Mouse (Mus musculus): ENCODE results near the gene Chst1. TPM values are rescaled to one million over a fixed set of nuclear protein-coding genes. Genes with fewer than 3 reads are reported as not detected.
A peak's percentile ranks its signal among the peaks of the same experiment; 100 is the strongest.

The Chst1 gene
- polyA plus RNA-seq, 1 experiment, result 10.9 TPM

DNA sequence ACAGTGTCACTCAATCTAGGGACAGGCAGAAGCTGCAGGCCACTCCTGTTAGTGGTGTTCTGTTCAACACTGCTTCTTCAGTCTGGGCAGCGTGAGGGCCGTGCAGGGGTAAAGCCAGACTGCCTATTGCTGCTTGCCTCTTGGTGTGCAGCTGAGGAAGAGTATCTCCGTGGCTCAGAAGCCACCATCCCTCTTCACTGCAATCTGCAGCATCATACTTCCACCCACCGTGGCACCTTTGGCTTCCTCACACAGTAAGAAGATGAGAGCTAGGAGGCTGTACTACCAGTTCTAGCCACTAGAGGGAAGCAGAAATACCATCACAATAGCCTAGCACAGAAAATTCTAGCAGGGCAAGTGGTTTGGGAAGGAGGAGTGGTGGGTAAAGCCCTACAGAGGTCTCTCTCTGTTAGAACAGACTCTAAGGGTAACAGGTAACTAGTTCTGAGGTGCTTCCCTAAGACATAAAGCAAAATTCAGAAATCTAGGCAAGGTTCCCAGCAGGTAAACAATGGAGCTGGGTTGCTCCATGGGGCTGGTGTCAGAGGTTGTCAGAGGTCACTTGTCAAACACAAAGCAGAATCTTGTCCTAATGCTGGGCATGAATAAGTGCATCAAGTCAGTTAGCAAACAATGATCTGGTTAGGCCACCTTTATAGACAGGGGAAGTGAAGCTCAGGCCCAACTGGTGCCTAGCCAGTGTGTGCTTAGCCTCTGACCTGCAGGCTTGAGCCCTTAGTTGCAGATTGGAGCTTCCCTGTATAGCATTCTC is 9.5 kb downstream of the Chst1 start:
- TF ChIP-seq POLR2A (IDR thresholded peaks at IDR 0.05; ENCODE audit: low read depth, low read length), result no peak
- peak; percentile 59 for TF ChIP-seq CTCF (conservative IDR thresholded peaks at IDR 0.05; ENCODE audit: insufficient read depth, insufficient read length, low read depth, low read length)
- Histone ChIP-seq H3K27ac (ENCODE audit: insufficient read depth, low read depth, low read length) (no peak overlapping the region), H3K36me3 (ENCODE audit: control insufficient read depth, insufficient read depth, low read length) (no peaks in the 10 kb centered on the region), H3K4me1 (ENCODE audit: control insufficient read depth, insufficient read depth, low read length) (no peaks in the 10 kb centered on the region), H3K27me3 (replicated peaks; ENCODE audit: control insufficient read depth, insufficient read depth, low read length) (no peaks in the 10 kb centered on the region), H3K4me3 (ENCODE audit: insufficient read depth, low read depth, low read length) (no peak overlapping the region)
- 54% methylated on average over 4 of the region's 4 CpGs for WGBS
- peak; percentile 50 for DNase-seq

DNA sequence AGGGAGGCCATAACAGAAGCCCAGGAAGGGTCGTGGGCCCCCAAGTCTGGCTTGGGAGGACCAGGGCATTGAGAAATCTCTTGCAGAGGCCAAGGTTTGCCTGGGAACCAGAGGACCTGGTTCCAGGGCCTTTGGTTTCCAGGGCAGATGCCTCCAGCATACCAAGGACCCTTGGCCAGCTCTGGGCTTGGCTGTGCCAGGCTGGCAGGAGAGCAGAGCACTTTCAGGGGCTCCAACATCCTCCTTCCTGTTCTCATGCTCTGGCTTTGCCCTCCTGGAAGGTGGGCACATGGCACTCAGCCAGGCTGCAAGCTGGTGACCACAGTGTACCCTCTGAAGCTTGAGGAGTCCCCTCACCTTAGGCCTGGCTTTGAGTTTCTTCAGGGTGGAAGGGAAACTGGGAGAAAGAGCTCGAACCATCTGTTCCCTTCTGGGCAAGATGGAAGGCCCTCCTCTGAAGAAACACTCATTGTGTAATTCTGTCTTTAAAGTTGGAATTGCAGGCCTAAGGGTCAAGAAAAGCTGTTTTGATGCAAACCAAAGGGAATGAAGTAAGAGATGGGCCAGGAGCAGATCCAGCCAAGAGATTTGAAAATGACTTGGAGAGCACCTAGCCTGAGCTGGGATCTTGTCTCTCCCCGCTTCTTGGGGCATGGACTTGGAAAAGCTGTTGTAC is 10.3 kb downstream of the Chst1 start:
- TF ChIP-seq POLR2A (IDR thresholded peaks at IDR 0.05; ENCODE audit: low read depth, low read length) (no peak), CTCF (conservative IDR thresholded peaks at IDR 0.05; ENCODE audit: insufficient read depth, insufficient read length, low read depth, low read length) (no peak)
- Histone ChIP-seq H3K27me3 (replicated peaks; ENCODE audit: control insufficient read depth, insufficient read depth, low read length) (no peaks in the 10 kb centered on the region), H3K4me3 (ENCODE audit: insufficient read depth, low read depth, low read length) (no peak overlapping the region), H3K27ac (ENCODE audit: insufficient read depth, low read depth, low read length) (no peak overlapping the region), H3K4me1 (ENCODE audit: control insufficient read depth, insufficient read depth, low read length) (no peaks in the 10 kb centered on the region), H3K36me3 (ENCODE audit: control insufficient read depth, insufficient read depth, low read length) (no peaks in the 10 kb centered on the region)
- DNase-seq, result no peak
- 88% methylated on average over 3 of the region's 3 CpGs for WGBS

DNA sequence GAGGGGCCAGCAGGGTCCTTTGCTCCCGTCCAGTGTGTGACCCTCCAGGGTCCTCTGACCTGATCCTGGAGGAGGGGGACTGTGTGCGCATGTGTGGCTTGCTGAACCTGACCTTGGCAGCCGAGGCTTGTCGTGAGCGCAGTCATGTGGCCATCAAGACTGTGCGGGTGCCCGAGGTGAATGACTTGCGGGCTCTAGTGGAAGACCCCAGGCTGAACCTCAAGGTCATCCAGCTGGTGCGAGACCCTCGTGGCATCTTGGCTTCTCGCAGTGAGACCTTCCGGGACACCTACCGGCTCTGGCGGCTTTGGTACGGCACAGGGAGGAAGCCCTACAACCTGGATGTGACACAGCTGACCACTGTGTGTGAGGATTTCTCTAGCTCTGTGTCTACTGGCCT is 14.1 kb downstream of the Chst1 start:
- H3K4me3 ChIP-seq (ENCODE audit: insufficient read depth, low read depth, low read length), result no peak overlapping the region
- 95% methylated on average over 15 of the region's 15 CpGs for WGBS
- H3K27ac ChIP-seq (ENCODE audit: insufficient read depth, low read depth, low read length), result no peak overlapping the region
- H3K4me1 ChIP-seq (ENCODE audit: control insufficient read depth, insufficient read depth, low read length), result no peaks in the 10 kb centered on the region
- no peaks in the 10 kb centered on the region for H3K36me3 ChIP-seq (ENCODE audit: control insufficient read depth, insufficient read depth, low read length)
- TF ChIP-seq POLR2A (IDR thresholded peaks at IDR 0.05; ENCODE audit: low read depth, low read length) (no peak), CTCF (conservative IDR thresholded peaks at IDR 0.05; ENCODE audit: insufficient read depth, insufficient read length, low read depth, low read length) (no peak)
- H3K27me3 ChIP-seq (replicated peaks; ENCODE audit: control insufficient read depth, insufficient read depth, low read length), result no peaks in the 10 kb centered on the region
- DNase-seq, result no peak

DNA sequence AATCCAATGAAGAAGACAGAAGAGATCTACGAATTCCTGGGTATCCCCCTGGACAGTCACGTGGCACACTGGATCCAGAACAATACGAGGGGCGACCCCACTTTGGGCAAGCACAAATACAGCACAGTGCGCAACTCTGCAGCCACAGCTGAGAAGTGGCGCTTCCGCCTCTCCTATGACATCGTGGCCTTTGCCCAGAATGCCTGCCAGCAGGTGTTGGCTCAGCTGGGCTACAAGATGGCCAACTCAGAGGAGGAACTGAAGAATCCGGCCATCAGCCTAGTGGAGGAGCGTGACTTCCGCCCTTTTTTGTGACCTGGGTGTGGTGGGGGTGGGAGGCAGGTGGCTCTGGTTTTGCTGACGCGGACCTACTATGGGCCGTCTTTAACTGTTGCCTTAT is 14.6 kb downstream of the Chst1 start:
- WGBS, result 92% methylated on average over 14 of the region's 14 CpGs
- Histone ChIP-seq H3K4me1 (ENCODE audit: control insufficient read depth, insufficient read depth, low read length) (no peaks in the 10 kb centered on the region), H3K36me3 (ENCODE audit: control insufficient read depth, insufficient read depth, low read length) (no peaks in the 10 kb centered on the region), H3K27ac (ENCODE audit: insufficient read depth, low read depth, low read length) (no peak overlapping the region), H3K27me3 (replicated peaks; ENCODE audit: control insufficient read depth, insufficient read depth, low read length) (no peaks in the 10 kb centered on the region), H3K4me3 (ENCODE audit: insufficient read depth, low read depth, low read length) (no peak overlapping the region)
- no peak for DNase-seq
- TF ChIP-seq POLR2A (IDR thresholded peaks at IDR 0.05; ENCODE audit: low read depth, low read length) (no peak), CTCF (conservative IDR thresholded peaks at IDR 0.05; ENCODE audit: insufficient read depth, insufficient read length, low read depth, low read length) (no peak)

DNA sequence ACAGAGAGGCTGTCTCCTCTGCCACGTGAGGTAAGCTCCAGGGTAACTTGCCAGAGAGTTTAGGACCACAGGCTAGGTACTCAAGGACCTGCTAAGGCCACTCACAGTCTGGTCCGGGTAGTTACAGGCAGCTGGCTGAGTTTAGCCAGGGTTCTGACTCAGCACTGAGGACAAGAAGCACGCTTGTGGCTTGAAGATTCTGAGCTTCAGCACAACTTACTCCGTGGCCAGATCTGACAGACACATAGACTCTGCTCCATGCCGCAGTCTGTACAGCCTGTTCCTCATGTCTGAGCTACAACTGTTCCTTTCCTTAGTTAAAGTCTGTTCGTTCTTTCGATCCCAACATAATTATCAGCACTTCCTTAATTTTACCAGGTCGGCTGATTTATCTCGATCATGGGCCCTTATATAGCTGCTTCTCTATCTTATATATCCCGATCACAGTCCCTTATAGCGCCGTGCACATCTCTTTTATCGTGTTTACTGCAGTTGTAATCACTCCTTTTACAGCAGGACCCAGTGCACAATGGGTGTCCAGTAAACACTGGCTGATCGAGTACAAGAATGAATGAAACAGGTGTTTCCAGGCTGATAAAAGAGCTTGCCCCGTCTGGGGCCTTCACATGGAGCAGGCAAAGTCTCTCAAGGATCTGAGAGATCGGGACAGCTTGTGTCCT is 17.7 kb downstream of the Chst1 start:
- TF ChIP-seq CTCF (conservative IDR thresholded peaks at IDR 0.05; ENCODE audit: insufficient read depth, insufficient read length, low read depth, low read length), result no peak
- TF ChIP-seq POLR2A (IDR thresholded peaks at IDR 0.05; ENCODE audit: low read depth, low read length), result no peak
- Histone ChIP-seq H3K27me3 (replicated peaks; ENCODE audit: control insufficient read depth, insufficient read depth, low read length) (no peaks in the 10 kb centered on the region), H3K4me3 (ENCODE audit: insufficient read depth, low read depth, low read length) (no peak overlapping the region), H3K4me1 (ENCODE audit: control insufficient read depth, insufficient read depth, low read length) (no peaks in the 10 kb centered on the region), H3K27ac (ENCODE audit: insufficient read depth, low read depth, low read length) (no peak overlapping the region), H3K36me3 (ENCODE audit: control insufficient read depth, insufficient read depth, low read length) (no peaks in the 10 kb centered on the region)
- 80% methylated on average over 16 of the region's 16 CpGs for WGBS
- no peak for DNase-seq

DNA sequence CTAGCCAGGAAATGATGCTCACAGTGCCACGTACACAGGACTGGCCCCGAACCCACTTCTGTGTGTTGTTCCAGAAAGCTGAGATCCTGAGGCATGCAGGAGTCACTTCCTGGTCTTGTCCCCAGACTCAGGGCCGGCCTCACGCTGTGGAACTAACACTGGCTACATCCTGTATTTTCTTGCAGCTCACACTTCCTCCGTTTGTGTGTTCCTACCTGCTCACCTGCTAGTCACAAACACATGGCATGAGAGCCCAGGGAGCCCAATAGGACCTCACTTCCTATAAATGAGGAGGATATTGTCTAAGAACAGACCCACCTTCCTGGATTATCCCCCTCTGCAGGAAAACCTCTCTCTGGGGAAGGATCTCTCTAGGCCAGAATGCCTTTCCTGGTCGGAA is 18.5 kb downstream of the Chst1 start:
- H3K27ac ChIP-seq (ENCODE audit: insufficient read depth, low read depth, low read length), result no peak overlapping the region
- TF ChIP-seq CTCF (conservative IDR thresholded peaks at IDR 0.05; ENCODE audit: insufficient read depth, insufficient read length, low read depth, low read length) (no peak), POLR2A (IDR thresholded peaks at IDR 0.05; ENCODE audit: low read depth, low read length) (no peak)
- DNase-seq, result no peak
- H3K4me3 ChIP-seq (ENCODE audit: insufficient read depth, low read depth, low read length), result no peak overlapping the region
- WGBS, result 55% methylated on average over 6 of the region's 6 CpGs
- no peaks in the 10 kb centered on the region for H3K27me3 ChIP-seq (replicated peaks; ENCODE audit: control insufficient read depth, insufficient read depth, low read length)
- H3K4me1 ChIP-seq (ENCODE audit: control insufficient read depth, insufficient read depth, low read length), result no peaks in the 10 kb centered on the region
- H3K36me3 ChIP-seq (ENCODE audit: control insufficient read depth, insufficient read depth, low read length), result no peaks in the 10 kb centered on the region

DNA sequence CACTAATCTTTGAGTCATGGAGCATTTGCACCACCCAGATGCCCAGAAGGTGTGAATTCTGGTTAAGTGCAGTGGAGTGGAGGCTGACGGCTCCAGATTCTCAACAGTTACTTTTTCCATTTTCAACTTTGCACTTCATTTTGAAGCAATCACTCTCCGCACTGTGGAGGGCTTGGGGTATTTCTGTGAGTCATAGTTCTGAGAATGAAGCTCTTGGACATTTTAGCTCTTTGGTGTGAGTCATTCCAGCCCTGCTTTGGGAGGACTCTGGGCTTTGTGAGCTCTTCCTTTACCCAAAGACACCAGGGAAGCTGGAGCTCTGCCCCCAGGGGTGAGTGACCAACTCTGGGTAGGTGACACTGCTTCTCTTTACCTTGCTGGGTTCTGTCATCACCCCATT is 28.1 kb downstream of the Chst1 start:
- DNase-seq, result no peak
- H3K27me3 ChIP-seq (replicated peaks; ENCODE audit: control insufficient read depth, insufficient read depth, low read length), result no peaks in the 10 kb centered on the region
- H3K36me3 ChIP-seq (ENCODE audit: control insufficient read depth, insufficient read depth, low read length), result no peaks in the 10 kb centered on the region
- no peak overlapping the region for H3K27ac ChIP-seq (ENCODE audit: insufficient read depth, low read depth, low read length)
- 67% methylated on average over 2 of the region's 2 CpGs for WGBS
- H3K4me1 ChIP-seq (ENCODE audit: control insufficient read depth, insufficient read depth, low read length), result no peaks in the 10 kb centered on the region
- TF ChIP-seq POLR2A (IDR thresholded peaks at IDR 0.05; ENCODE audit: low read depth, low read length), result no peak
- no peak for TF ChIP-seq CTCF (conservative IDR thresholded peaks at IDR 0.05; ENCODE audit: insufficient read depth, insufficient read length, low read depth, low read length)
- no peak overlapping the region for H3K4me3 ChIP-seq (ENCODE audit: insufficient read depth, low read depth, low read length)

Data from kidney, adult 2 months (tissue).